Mouse (Mus musculus) activated CD4-positive, CD25-positive, alpha-beta regulatory T cell, adult 4 months (primary cell): ENCODE results near the gene Iqcf1. TPM values are rescaled to one million over a fixed set of nuclear protein-coding genes. Genes with fewer than 3 reads are reported as not detected.

Experiments used
- ATAC-seq: one replicate; pipeline ENCODE4 v1.8.0; 2017
- polyA plus RNA-seq, 2 experiments: library from polyadenylated mRNA; unstranded; fragments of 100-300 nt; shearing (Covaris generic); gene quantifications; one replicate each; pipeline ENCODE4 v1.2.1; 2017

Gene Iqcf1
- polyA plus RNA-seq, 2 experiments from 2014 or later: not detected

DNA sequence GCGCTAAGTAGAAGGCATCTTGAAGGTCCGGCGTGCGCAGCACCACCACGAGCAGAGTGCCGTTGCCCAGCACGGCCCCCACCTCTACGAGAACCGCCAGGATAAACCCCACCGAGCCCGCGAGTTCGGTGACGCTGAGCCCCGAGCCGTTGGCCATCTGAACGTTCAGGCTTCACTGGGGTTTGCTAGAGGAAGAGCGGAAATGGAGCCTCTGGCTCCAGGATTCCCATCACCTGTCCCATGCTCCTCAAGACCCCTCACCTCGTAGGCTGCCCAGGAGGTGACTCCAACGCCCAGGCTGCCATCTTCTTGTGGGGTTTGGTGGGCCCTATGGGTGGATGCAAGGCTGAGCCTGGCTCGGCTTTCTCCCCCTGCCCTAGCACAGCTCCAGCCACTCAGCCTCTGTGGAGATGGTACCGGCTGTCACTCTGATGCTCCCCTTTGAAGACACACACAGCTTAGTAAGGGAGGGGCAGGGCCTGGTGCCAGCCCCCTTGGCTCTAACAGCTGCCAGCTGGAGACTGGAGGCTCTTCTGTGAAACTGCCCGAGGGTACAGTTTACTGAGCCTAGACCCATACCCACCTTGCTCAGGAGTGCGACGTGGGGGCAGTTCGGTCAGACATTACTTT, 34.1 kb upstream of the Iqcf1 start, which contains the start of gene Gpr62:
Gene Gpr62, minus strand, starts transcription at position 368 of the 630 bp plus-strand sequence.
- ATAC-seq: no peak

DNA sequence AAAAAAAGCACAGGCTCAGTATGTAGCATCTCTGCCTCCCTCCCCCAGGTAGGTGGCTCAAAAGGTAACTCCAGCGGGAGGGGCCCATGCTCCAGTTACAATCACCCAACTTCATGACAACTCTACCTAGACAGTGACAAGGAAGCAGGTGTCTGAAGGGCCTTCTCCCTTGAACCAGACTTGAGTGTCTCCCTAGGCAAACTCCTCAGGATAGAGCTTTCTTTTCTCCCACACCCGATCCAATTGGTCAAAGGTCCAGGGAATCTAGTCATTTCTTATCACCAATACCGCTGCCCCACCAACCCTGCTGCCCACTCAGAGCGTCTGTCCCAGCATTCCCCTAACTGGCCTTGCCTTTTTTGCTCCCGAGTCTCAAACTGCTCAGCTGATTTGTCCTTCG, 33.0 kb upstream of the Iqcf1 start:
- ATAC-seq: no peak

DNA sequence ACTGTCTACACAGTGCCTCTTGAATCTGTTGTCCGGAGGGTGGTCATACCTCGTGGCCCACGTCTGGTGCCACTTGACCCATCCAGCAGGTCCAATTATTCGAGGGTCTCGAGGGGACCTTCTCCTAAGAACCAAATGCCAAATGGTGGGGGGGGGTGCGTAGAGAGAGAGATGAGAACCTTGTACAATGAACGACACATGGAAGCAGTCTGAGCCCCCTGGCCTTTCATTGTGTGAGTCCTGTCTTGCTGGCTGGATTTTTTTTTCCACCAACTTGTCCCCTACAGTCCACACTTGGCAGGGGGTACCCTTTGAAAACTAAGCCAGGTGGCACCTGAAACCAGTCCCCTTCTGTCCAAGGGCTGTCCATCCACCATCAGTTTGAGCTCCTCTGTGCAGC, 32.0 kb upstream of the Iqcf1 start:
- no peak for ATAC-seq

DNA sequence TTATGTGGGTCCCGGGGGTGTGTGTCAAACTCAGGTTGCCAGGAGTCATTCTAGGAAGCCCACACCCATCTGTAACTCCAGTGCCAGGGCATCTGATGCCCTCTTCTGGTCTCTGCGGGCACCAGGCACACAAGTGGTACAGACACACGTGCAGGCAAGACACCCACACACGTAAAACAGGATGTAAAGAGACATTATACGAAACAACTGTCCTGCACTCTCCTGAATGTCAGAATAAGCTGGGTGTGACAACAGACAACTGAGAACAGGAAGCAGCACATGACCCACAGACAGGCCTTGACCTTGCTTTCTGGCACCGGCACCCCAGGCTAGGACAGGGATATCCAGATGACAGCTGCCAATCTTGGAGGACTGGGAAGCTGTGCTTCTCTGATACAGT, 30.4 kb upstream of the Iqcf1 start:
- ATAC-seq: peak; percentile 62

DNA sequence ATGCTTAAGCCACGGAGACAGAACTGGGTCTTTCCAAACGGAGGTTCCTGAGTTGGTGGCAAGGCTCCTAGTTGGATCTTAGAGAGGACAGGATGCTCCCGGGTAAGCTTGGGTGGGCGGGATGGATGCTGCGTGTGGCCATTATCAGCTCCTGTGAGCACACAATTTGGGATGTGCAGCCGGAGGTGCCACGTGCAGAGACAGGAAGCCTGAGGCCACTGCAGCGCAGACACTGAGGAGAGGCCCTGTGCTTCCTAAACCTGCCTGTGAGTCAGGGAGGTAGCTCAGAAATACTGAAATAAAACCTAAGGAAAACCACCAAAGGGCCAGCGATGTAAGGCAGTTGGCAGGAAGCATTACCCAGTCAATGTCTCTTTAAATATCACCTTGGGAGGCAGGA, 30.0 kb upstream of the Iqcf1 start:
- ATAC-seq: no peak

DNA sequence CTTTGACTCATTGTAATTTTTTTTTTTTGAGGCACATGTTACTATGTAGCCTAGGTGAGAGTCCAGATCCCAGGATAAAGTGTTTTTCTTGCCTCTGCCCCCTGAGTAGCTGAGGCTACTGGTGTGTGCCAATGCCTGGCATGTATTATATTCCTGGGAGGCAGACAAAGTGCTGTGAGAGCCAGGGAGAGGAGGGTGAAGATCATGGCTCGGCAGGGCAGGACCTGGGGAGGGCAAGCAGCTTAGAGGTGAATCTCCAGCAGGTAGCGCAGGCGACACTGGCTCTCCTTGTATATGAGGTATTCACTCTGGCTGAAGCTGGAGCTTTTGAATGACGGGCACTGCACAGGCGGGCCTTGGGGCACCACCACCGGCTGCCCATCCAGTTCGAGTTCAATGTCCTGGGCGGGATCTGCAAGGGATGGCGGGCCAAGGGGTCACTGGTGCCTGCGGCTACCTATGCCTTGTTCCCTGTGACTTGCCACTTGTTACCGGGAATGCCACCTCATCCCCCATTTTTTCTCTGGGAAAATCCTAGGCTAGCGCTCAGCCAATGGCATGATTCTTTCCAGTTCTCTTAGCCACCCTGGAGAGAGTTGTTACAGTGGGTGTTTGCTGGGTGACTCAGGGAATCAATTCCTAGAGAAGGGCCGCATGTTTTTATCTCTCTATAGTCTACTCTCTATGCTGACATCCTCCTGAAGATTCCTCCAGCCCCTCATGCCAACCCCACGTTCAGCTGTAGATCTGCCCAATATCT, 28.6 kb upstream of the Iqcf1 start:
- ATAC-seq: no peak

DNA sequence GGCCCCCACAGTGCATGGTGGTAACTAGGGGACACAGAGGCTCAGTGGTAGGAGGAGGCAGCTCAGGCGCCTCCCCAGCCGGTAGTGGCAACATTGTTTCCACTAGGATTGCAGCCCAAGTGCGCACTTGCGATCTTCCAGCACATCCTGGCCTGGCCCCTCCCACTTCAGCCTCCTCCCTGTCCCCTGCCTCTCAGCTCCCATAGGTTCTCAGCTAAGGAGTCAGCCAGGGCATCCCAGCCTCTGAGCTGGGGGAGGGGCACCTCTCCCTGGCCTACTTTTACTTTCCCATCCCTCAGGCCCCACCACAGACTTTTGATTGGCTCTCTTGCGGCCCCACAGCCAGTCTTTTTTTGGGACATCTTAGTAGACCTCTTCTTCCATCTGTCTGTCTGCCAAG, 27.9 kb upstream of the Iqcf1 start:
- ATAC-seq: no peak

DNA sequence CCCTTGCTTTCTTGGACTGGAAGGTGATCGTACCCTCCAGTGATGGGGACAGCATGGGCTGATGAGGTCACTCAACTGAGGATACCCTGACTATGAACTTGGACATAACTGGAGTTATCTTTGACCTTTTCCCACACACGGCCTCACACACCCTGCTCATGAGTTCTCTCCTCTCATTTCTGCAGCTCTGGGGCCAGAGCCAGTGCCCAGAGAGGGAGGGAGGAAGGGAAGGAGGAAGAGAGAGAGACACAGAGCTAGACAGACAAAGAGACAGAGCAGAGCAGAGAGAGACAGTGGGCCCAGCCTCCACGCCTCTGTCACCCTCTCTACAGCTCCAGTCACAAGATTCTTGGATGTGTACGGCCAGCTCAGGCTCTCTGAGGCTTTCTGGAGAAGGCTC, 27.4 kb upstream of the Iqcf1 start:
- ATAC-seq: no peak

DNA sequence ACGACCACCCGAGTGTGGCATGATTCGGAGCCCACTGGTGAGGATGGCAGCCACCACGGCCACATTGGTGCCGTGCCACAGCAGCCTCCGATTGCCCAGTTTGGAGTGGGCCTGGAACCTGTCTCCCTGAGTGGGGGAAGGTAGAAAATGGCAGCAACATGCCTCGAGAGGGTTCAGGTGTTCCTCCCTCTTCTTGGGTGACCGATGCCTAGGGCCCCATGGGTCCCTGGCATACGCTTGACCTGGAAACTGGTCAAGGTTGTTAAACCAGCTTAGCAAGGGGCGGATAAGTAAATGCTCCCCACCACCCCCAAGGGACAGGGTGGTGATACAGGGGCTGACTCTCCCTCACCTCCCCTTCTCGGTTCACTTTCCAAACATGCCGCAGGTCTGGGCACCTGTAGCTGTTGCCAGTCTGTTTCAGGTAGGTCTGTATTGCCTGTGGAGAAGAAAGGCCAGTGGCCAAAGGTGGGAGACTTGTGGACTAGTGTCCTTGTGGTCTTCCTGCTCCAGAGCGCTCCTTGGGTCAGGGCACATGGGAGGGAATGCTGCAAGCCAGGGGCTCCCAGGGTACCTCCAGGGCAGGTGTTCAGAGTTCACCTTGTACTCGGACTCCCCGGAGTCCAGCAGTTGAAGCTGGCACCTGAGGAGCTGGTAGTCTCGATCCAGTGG, 26.6 kb upstream of the Iqcf1 start:
- ATAC-seq: no peak

DNA sequence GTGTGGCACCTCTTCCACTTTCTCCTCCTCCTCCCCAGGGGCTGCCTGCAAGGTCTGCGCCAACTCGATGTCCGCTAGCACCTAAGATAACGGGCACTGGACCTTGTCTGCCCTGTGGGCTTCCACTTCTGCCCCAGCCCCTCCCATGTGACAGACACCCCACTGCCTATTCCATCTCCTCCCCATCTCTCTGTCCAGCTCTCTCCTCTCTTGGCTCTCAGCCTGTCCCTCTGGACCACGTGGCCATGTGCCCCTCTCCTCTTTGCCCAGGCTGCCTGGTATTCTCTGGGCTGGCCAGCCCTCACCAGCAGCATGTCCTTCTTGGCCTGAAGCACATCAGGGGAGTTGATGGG, 26.0 kb upstream of the Iqcf1 start:
- ATAC-seq: no peak

DNA sequence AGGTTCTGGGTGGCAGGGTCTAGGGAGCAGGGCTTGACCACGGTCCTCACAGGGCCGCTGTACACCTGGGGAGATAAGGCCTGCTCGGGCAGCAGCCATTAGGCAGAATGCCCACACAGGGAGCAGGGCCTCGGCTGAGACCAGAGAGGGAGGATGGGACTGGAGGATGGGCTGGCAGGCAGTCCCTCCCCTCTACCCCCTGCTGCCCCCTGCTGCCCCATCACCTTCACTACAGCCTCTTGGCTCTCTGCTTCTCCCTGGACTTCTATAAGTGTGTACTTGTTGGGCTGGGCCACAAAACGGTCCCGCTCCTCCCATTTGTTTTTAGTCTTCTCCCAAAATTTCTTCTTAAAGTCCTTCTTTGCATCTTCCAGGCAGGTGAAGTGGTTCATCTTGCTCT, 25.3 kb upstream of the Iqcf1 start:
- ATAC-seq: no peak

DNA sequence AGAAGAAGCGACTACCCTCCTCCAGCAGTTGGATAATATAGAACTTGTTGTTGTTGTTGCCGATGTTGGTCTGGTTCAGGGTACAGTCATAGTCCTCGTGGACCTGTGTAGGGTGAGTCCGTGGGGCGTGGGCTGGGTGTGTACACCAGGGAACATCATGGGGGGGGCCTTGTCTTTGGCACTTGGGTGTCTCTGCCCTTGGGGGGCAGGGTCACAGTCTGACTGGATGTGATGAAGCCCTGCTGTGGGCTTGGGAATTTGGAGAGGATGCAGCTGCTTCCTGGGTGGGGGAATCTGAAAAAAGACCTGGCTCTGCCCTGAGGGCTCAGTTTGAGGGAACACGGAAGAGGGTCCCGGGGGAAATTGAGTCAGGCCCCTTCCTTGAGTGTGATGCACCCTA, 24.7 kb upstream of the Iqcf1 start:
- ATAC-seq: no peak

DNA sequence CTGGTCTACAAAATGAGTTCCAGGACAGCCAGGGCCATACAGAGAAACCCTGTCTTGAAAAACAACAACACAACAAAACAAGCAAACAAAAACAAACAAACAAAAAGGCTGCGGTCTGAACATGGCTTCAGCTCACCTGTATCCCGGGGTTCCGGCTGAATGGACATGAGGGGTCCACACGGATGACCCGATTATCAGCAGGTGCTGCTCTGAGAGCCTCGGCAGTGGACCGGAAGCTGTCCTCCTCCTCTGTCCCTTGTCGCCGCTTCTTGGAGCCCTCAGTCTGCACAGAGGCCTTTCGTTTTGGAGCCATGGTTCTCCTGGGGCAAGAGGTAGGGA, 24.1 kb upstream of the Iqcf1 start, which contains the start of gene Rrp9:
Gene Rrp9, plus strand, starts transcription at position 301 of the 339 bp plus-strand sequence.
- no peak for ATAC-seq

DNA sequence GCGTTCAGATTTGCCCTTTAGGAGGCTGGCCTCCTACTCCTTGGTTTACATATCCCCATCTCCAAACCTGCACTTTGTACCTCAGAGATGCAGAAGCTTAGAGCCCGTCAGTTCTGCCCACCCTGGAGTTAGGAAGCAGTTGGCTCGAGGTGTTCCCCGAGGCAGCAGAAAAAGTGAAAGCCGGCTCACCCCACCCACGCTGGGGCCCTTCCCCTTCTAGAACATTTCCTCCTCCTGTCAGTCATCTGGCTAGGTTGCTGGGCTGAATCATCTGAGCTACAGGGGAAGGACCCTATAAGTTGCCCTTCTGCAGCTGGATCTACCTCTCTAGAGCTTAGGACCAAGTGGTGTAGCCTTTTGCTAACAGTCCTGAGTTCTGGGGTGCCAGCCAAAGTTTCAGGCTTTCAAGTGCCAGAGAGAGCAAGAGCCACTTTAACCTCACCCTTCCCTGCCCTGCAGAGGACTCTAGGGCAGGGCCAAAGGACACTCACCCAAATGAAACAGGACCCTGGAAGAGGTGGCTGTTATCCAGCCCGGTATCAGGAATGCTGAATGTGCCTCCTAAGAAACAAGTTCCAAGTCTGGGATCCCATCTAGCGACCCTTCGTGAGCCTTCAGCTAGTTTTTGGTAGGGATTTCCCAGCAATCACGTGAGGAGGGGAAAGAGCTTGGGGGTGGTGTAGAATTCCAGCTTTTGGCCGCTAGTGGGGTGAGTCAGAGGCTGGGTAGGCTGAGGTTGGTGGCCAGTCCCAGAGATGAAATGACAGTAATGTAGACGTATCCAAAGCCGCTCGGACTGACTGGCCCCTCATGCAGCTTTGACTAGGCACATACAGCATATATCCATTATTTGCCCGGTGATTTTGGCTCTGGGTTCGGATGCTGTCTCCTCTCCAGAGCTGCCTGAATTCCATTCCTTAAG, 23.5 kb upstream of the Iqcf1 start:
- peak; percentile 24 for ATAC-seq

DNA sequence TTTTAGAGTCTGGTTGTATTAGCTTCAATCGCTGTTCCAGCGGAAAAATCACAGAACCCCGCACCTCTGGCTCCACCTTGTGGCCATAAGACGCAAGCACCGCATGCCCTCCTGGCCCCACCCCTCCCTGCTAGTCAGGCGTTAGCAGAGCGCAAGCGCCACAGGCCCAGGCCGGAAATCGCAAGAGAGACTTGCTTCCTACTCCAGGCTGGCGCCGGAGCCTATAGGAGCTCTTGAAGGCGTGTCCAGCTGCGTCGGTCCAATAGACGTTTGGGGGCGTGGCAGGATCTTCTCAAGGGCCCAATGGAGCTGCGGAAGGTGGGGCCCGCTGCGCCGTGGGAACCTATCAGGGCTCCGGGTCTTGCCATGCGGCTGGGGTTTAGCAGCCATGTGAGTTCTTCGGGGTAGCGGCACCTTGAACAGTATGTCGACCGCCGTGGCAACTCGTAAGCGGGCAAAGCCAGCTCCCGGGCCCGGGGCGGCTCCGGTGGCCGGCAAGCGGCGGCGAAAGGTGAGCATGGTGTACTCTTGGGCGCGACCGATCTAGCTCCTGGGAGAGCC, 22.8 kb upstream of the Iqcf1 start, which contains the start of gene Parp3:
Gene Parp3, minus strand, starts transcription at position 26 of the 561 bp plus-strand sequence.
- peak; percentile 94 for ATAC-seq

DNA sequence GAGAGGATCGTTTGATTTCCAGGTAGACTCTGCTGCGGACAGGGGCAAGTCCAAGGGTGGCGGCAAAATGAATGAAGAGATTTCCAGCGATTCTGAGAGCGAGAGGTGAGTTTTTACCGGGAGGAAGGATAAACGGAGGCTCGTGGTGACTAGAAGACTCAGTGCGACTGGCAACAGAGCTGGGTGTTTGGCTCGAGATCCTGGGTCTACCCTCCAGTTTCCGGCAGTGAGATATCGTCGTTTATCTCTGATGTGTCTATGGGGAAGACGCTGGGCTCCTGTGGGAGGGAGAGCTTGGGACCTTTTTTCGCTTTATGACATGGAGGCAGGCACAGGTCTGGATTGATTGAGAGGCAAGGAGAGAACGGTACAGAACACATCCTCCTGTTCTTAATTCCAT, 22.1 kb upstream of the Iqcf1 start:
- no peak for ATAC-seq

DNA sequence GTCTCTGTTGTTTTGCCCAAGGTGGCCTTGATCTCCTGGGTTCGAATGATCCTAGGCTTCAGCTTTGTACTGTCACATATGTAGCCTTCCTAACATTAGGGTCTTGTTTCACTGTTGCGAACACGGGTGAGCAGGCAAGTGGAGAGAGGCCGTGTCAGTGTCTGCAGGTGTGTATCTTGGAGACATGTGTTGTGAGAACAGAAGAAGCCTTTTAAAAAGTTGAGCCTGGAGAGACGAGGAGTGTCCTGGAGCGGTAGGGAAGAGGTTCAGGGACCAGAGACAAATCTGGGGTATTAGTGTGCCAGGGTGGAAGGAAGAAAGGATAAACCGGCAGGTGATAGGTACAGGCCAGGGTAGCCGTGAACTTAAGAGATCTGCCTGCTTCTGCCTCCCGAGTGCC, 21.7 kb upstream of the Iqcf1 start:
- ATAC-seq: no peak

DNA sequence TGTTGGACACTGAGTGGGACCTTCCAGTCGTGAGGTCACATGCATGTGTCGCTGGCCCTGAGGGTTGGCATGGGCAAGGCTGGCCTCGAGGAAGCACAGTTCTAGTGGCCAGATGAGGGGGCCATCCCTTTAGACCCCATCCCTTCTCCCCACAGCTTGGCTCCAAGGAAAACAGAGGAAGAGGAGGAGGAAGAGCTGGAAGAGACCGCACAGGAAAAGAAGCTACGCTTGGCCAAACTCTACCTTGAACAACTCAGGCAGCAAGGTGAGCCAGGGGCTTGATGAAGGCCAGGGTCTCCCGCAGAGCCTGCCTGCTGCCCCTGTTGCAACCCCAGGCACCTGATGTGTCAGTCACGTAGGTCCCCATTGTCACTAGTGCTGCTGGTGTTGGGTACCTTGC, 19.2 kb upstream of the Iqcf1 start:
- ATAC-seq: no peak

DNA sequence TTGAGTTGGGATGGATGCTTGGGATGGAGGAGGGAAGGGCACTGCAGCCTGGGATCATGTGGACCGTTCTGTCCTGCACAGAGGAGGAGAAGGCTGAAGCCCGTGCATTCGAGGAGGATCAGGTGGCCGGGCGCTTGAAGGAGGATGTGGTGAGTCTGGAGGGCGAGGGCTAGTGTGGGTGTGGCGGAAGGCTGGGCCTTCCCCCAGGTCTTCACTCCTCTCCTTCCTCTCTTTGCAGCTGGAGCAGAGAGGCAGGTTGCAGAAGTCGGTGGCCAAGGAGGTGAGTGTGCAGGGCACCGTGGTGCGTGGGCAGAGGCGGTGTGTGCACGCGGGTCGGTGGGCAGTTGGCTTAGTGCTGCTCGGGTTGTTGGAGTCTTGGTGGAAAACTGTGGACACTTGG, 18.7 kb upstream of the Iqcf1 start:
- ATAC-seq: no peak

DNA sequence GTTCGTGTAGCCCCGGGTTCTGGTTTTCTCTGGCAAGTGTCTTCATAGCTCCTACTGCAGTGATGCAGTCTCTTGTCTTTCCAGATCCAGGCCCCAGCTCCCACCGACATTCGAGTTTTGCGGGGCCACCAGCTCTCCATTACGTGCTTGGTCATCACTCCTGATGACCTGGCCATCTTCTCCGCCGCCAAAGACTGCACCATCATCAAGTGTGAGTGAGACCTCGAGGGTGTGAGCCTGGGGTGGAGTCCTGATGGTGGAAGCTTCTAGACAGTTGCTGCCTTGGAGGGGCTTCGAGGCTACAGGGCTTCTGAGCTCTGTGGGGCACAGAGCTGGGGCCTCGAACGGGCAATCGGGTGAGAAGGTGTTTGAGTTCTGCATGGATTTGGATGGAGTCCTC, 18.1 kb upstream of the Iqcf1 start:
- no peak for ATAC-seq

DNA sequence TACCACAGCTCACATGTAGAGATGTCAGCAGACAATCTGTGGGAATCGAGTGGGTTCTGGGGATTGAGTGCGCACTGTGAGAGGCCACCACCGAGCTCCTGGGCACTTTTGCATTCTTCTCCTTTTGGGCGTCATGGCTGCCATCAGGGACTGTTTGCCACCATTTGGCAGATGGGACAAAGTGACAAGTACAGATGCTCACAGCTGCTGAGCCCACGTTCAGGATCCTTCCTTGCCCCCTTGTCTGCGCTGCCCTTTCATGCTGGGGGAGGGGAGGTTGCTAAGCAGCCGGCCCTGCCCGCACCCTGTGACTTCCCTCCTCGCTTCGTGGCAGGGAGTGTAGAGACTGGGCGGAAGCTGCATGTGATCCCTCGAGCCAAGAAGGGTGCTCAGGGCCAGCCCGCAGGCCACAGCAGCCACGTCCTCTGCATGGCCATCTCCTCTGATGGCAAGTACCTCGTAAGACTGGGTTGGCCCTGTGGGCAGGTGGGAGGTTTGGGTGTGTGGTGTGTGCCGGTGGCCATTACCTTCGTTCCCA, 17.1 kb upstream of the Iqcf1 start:
- ATAC-seq: no peak

DNA sequence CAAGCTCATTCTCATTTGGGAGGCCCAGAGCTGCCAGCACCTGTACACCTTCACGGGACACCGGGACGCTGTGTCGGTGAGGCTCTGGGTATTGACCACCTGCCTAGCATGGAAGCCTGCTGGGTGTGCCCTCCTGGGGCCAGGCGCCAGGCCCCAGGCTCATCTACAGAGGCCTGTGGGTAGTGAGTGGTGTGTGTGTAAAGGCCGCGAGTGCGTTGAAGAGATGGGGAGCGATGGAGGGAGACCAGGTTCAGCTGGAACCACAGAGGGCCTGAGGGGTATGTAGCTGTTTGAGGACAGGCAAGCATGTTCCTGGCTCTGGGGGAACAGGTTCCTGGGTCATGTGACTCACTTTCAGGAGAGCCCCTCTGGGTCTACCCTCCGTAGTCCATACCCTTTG, 16.6 kb upstream of the Iqcf1 start:
- no peak for ATAC-seq
